Mouse (Mus musculus) stomach, postnatal 0 days (tissue): ENCODE data around the gene Nacc1. TPM values are rescaled to one million over a fixed set of nuclear protein-coding genes. Genes with fewer than 3 reads are reported as not detected.

ENCODE experiments used
- ATAC-seq: fragments of 200-750 bp; cut with Nextera tagmentation; 2 replicates; pipeline ENCODE4 v1.8.0; 2017; ENCODE audit not compliant: low FRiP score, low TSS enrichment
- DNase-seq: peaks from one replicate; pipeline ENCODE4 v3.0.0-alpha.2; 2016; ENCODE audit warnings: low spot score
- H3K27ac ChIP-seq: fragments of 300-500 bp; sonication (generic); replicated peaks from 2 replicates; pipeline ENCODE4 v1.5.1; 2014; ENCODE audit warnings: mild to moderate bottlenecking, control low read depth
- H3K27me3 ChIP-seq: fragments of 300-500 bp; sonication (generic); 2 replicates; pipeline ENCODE4 v1.6.1; 2014; ENCODE audit warnings: low read length; ENCODE audit not compliant: control insufficient read depth, insufficient read depth
- H3K36me3 ChIP-seq: fragments of 300-500 bp; sonication (generic); 2 replicates; pipeline ENCODE4 v1.6.1; 2014; ENCODE audit warnings: low read length, mixed read lengths; ENCODE audit not compliant: control insufficient read depth, insufficient read depth
- H3K4me1 ChIP-seq: fragments of 300-500 bp; sonication (generic); replicated peaks from 2 replicates; pipeline ENCODE4 v1.6.1; 2014; ENCODE audit warnings: antibody characterized with exemption; ENCODE audit not compliant: control insufficient read depth, insufficient read depth
- H3K4me2 ChIP-seq: fragments of 300-500 bp; sonication (generic); replicated peaks from 2 replicates; pipeline ENCODE4 v1.6.1; 2014; ENCODE audit warnings: low read depth, mild to moderate bottlenecking, control low read depth, moderate library complexity
- H3K4me3 ChIP-seq: fragments of 300-500 bp; sonication (generic); 2 replicates; pipeline ENCODE4 v1.5.1; 2014; ENCODE audit warnings: low read depth, low read length, control low read depth
- H3K9ac ChIP-seq: fragments of 300-500 bp; sonication (generic); 2 replicates; pipeline ENCODE4 v1.6.1; 2014; ENCODE audit warnings: mild to moderate bottlenecking, low read length, control low read depth, mixed read lengths
- H3K9me3 ChIP-seq: fragments of 300-500 bp; sonication (generic); 2 replicates; pipeline ENCODE4 v1.6.1; 2016; ENCODE audit warnings: low read length; ENCODE audit not compliant: control insufficient read depth
- CTCF ChIP-seq: IDR thresholded peaks from 2 replicates; pipeline ENCODE4 v1.5.1; 2016; ENCODE audit warnings: antibody characterized with exemption, low read depth, mild to moderate bottlenecking, moderate library complexity
- EP300 ChIP-seq: optimal IDR thresholded peaks from 2 replicates; pipeline ENCODE3; 2016; ENCODE audit warnings: antibody characterized with exemption
- WGBS: fragments of 180-500 bp; shearing (Covaris S2); extraction: QIAGEN DNeasy Blood & Tissue Kit; methylation state at CpG from one replicate; pipeline ENCODE4 v1.1.7; 2014; 5-methylcytosine and 5-hydroxymethylcytosine counted together
- polyA plus RNA-seq: library from polyadenylated mRNA; unstranded; fragments of >200 nt; fragmentation: Nextera tagmentation; extraction: Ambion mirVana; gene quantifications from 2 replicates; pipeline ENCODE4 v1.2.1, GENCODE M21; 2015

Gene Nacc1
- polyA plus RNA-seq, 1 experiment from 2014 or later = 6.8 TPM

DNA sequence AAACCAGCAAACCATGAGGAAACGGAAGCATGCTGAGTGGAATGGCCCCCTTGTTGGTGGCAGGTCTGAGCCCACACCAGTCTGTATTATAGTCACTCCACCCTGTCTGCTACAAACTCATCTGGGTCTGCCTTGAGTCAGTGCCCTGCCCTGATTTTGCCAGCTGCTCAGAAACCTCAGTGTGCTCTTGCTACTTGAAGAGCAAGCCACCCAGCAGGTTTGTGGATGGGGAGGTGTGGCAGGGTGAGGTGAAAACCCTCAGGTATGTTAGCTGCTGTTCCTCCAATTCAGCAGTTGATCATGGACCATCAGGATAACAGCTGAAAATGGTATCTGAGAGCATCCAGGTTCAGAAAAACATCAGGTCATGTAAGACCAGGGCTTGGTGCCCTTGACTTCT, 19.6 kb downstream of the Nacc1 start:
- no peak overlapping the region for H3K4me3 ChIP-seq
- no peaks in the 10 kb centered on the region for H3K9me3 ChIP-seq
- no peak for ATAC-seq
- no peaks in the 10 kb centered on the region; the same call in 1 of the 2 replicates for H3K36me3 ChIP-seq
- H3K27me3 ChIP-seq = no peaks in the 10 kb centered on the region
- TF ChIP-seq CTCF = no peak
- TF ChIP-seq EP300 = no peak
- H3K27ac ChIP-seq = peak overlapping the region; percentile 70
- no peaks in the 10 kb centered on the region for H3K4me1 ChIP-seq
- H3K4me2 ChIP-seq = no peak overlapping the region
- DNase-seq = peak; percentile 56
- H3K9ac ChIP-seq = no peak overlapping the region
- WGBS = 60% methylated on average over 1 of the region's 1 CpGs

DNA sequence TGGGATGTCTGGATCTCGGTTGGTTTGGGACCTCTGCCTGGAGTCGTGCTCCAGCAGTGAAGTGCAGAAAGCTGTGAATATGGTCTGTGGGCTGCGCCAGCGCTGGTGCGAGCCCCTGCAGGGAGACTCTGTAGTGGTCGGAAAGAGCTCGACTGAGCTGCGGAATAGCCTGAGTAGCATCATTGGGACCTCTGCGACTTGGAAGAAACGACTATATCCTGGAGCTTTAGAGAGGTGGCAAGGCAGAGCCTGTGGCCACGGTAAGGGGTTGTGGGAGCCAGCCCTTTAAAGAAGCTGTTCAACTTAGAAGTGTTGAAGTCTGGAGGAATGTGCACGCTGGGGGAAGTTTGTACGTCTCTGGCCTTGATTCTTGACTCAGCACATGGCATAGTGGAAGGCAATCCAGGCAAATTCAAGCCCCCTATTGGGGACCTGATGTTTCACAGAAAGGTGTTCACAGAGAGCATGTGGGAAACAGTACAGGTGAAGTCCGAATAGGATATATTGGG, 22.2 kb downstream of the Nacc1 start:
- no peaks in the 10 kb centered on the region for H3K27me3 ChIP-seq
- H3K9me3 ChIP-seq = no peaks in the 10 kb centered on the region
- peak overlapping the region; percentile 78 for H3K4me2 ChIP-seq
- peak overlapping the region; percentile 95 for H3K27ac ChIP-seq
- TF ChIP-seq CTCF (peak; percentile 28; the same call in 1 of the 2 replicates), EP300 (no peak)
- peak overlapping the region; percentile 74 for H3K9ac ChIP-seq
- no peaks in the 10 kb centered on the region for H3K4me1 ChIP-seq
- peak overlapping the region; percentile 82 for H3K4me3 ChIP-seq
- WGBS = under 1% methylated on average over 14 of the region's 14 CpGs
- no peak for DNase-seq
- no peaks in the 10 kb centered on the region for H3K36me3 ChIP-seq
- no peak for ATAC-seq

DNA sequence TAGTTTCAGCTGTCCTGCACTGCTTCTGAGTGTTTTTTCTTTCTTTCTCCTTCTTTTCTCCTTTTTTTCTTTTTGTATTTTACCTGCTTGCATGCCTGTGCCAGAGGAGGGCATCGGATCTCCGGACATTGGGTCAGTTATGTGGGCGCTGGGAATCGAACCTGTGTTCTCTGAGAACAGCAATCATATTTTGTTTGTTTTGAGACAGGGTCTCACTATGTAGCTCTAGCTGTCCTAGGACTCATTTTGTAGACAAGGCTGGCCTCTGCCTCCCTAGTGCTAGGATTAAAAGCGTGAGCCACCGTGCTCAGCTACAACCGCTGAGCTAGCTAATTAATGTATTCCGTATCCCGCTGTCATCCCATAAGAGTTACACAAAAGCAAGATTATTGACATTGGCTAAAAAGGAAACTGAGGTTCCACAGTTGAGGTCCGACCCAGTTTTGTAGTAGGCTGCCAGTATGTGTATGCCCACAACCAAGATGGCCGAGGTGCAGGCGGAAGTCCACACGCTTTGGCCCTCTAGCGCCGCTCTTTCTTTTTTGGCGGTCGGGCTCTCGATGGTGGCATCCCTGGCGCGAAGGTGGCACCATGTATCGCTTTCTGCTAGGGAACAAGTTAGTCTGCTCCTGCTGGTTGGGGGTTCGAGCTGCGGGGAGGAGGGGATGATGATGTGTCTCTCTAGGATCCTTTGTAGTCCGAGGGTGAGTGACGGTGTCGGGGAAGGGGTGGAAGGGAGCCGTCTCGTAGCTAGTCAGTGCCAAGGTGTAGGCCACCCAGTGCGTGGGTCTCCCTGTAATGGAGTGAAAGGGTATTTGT, 22.9 kb downstream of the Nacc1 start:
- H3K9ac ChIP-seq = peak overlapping the region; percentile 74
- H3K4me1 ChIP-seq = no peaks in the 10 kb centered on the region
- under 1% methylated on average over 29 of the region's 29 CpGs for WGBS
- peak overlapping the region; percentile 82 for H3K4me3 ChIP-seq
- peak overlapping the region; percentile 78 for H3K4me2 ChIP-seq
- ATAC-seq = no peak
- no peaks in the 10 kb centered on the region for H3K27me3 ChIP-seq
- DNase-seq = peak; percentile 85
- TF ChIP-seq EP300 (no peak), CTCF (peak; percentile 74)
- H3K9me3 ChIP-seq = no peaks in the 10 kb centered on the region
- H3K36me3 ChIP-seq = no peaks in the 10 kb centered on the region
- peak overlapping the region; percentile 95 for H3K27ac ChIP-seq

DNA sequence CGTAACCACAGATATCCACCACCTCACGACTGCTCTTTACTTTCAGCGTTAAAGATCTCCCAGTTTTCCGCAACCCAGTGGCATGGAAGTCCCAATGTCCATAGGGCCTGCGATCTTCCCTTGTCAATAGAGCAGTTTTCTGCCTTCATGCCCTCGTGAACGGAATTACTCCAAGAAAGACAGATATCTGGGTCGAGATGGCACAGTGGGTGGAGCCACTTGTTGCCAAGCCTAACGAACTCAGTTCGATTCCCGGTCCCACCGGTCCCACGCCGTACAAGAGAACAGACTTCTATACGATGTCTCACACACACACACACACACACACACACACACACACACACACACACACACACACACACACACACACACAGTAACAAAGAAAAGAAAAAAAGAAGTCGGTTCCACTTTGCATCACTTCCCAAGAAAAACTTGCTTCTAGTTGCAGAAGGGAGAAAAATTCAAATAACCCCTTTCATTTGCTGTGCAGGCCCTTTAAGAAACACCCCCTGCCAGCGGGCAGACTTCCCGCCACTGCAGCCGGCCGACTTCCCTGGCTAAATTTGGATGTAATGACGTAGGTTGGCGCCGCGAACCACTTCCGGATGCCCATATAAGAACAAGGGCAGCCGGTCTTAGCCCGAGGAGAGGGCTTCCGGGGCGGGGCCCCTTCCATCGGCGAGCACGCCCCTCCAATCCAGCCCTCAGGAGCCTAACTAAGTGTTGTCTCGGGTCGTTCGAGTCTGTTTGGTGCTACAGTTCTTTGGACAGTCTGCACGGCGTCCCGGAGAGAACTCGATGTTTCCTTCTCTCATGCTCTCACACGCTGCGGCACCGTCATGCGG, 24.0 kb downstream of the Nacc1 start:
- peak overlapping the region; percentile 74 for H3K9ac ChIP-seq
- DNase-seq (peak; percentile 97), ATAC-seq (peak; percentile 78)
- 2% methylated on average over 43 of the region's 43 CpGs for WGBS
- H3K36me3 ChIP-seq = no peaks in the 10 kb centered on the region
- no peaks in the 10 kb centered on the region for H3K27me3 ChIP-seq
- TF ChIP-seq CTCF = no peak
- no peak for TF ChIP-seq EP300
- H3K27ac ChIP-seq = peak overlapping the region; percentile 98
- no peaks in the 10 kb centered on the region; the same call in 1 of the 2 replicates for H3K4me1 ChIP-seq
- peak overlapping the region; percentile 82 for H3K4me3 ChIP-seq
- no peaks in the 10 kb centered on the region for H3K9me3 ChIP-seq
- peak overlapping the region; percentile 78 for H3K4me2 ChIP-seq

DNA sequence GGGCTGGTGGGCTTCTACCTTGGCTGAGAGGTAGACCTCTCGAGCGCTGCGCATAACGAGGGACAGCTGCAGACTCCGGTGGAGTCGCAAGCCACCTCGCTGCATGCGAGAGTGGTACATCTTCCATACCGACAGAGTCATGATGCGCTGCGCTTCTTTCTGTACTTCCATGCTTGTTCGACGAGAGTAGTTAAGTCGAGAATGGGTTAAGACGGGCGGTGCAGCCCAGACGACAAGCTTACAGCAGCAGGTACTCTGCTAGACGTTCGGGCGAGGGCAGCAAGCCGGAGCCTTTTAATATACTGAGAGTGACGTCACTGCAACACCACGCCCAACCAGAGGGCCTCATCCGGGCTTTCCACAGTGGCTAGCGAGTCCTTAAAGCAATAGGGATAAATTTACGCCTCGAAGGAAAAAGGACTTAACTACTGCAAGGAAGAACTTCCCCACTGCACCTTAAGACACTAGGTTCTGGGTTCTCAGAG, 25.0 kb downstream of the Nacc1 start, which contains the start of gene Ier2:
TSS of gene Ier2 (minus strand) at position 272 of the 485 bp plus-strand sequence.
- peak within 1 kb of the TSS; percentile 98 for H3K27ac ChIP-seq
- peak; percentile 67 for TF ChIP-seq EP300
- peak; percentile 16; the same call in 1 of the 2 replicates for TF ChIP-seq CTCF
- no peaks in the 10 kb centered on the region for H3K27me3 ChIP-seq
- peak within 1 kb of the TSS; percentile 82 for H3K4me3 ChIP-seq
- no peaks in the 10 kb centered on the region for H3K36me3 ChIP-seq
- DNase-seq = peak; percentile 96
- peak within 1 kb of the TSS; percentile 96 for H3K9ac ChIP-seq
- no peaks in the 10 kb centered on the region; the same call in 1 of the 2 replicates for H3K4me1 ChIP-seq
- peak; percentile 75 for ATAC-seq
- no peaks in the 10 kb centered on the region for H3K9me3 ChIP-seq
- under 1% methylated on average over 27 of the region's 27 CpGs for WGBS
- peak within 1 kb of the TSS; percentile 78 for H3K4me2 ChIP-seq
